Mouse (Mus musculus): ENCODE results near the gene Gm49322.

Gm49322 gene

GRCm38 (mm10) chr10:80584045-80584488 lies 21.8 kb upstream of the Gm49322 start:
- DNase-seq (ENCODE audit: low spot score) = no peak

GRCm38 (mm10) chr10:80584642-80585552 lies 20.9 kb upstream of the Gm49322 start:
- DNase-seq (ENCODE audit: low spot score) = no peak

GRCm38 (mm10) chr10:80585581-80585980 lies 20.2 kb upstream of the Gm49322 start:
- DNase-seq (ENCODE audit: low spot score) = no peak

- DNase-seq (ENCODE audit: low spot score) = no peak
These were observed 19.2 kb upstream of the Gm49322 start for GRCm38 (mm10) chr10:80586407-80587304.

- no peak for DNase-seq (ENCODE audit: low spot score)
These were observed 18.5 kb upstream of the Gm49322 start for GRCm38 (mm10) chr10:80587305-80587657.

- DNase-seq (ENCODE audit: low spot score) = peak; percentile 30
These were observed 16.5 kb upstream of the Gm49322 start for GRCm38 (mm10) chr10:80589127-80589878.

- DNase-seq (ENCODE audit: low spot score) = peak; percentile 98
These were observed 15.7 kb upstream of the Gm49322 start, which contains the start of gene Abhd17a for GRCm38 (mm10) chr10:80589879-80590854. Gene Abhd17a, minus strand, starts transcription at chr10:80590341.

- no peak for DNase-seq (ENCODE audit: low spot score)
These were observed 9.5 kb upstream of the Gm49322 start for GRCm38 (mm10) chr10:80596318-80596717.

- DNase-seq (ENCODE audit: low spot score) = peak; percentile 92
These were observed 3.0 kb upstream of the Gm49322 start, which contains the start of the genes Scamp4 and Adat3 for GRCm38 (mm10) chr10:80602698-80603325. Gene Scamp4, plus strand, starts transcription at chr10:80602872. Gene Adat3, plus strand, starts transcription at chr10:80602880.

GRCm38 (mm10) chr10:80603364-80603763 lies 2.5 kb upstream of the Gm49322 start:
- no peak for DNase-seq (ENCODE audit: low spot score)

GRCm38 (mm10) chr10:80604001-80604509 lies 1.8 kb upstream of the Gm49322 start:
- no peak for DNase-seq (ENCODE audit: low spot score)

- no peak for DNase-seq (ENCODE audit: low spot score)
These were observed 833 bp upstream of the Gm49322 start for GRCm38 (mm10) chr10:80604988-80605387.

- no peak for DNase-seq (ENCODE audit: low spot score)
These were observed 485 bp downstream of the Gm49322 start for GRCm38 (mm10) chr10:80606306-80606705.

GRCm38 (mm10) chr10:80606737-80607350 lies 1.0 kb downstream of the Gm49322 start:
- DNase-seq (ENCODE audit: low spot score) = no peak

GRCm38 (mm10) chr10:80608435-80608834 lies 2.6 kb downstream of the Gm49322 start:
- no peak for DNase-seq (ENCODE audit: low spot score)

- DNase-seq (ENCODE audit: low spot score) = no peak
These were observed 3.6 kb downstream of the Gm49322 start for GRCm38 (mm10) chr10:80609269-80609924.

GRCm38 (mm10) chr10:80610116-80610785 lies 4.4 kb downstream of the Gm49322 start:
- DNase-seq (ENCODE audit: low spot score) = no peak

GRCm38 (mm10) chr10:80611024-80611423 lies 5.2 kb downstream of the Gm49322 start:
- DNase-seq (ENCODE audit: low spot score) = no peak

Measured in adipocyte (in vitro differentiated cells).